26 mouse cellular contexts compared by ENCODE assay signal in genomic region chr4:95276231-95276630, GRCm38 (mm10).
DNase-seq lines count a peak whose midpoint lies in the region; ATAC-seq lines count a peak whose summit lies in the region.
"Had no signal": no experiment of that assay in that cellular context is flagged by ENCODE, and none has a peak within 500 bp of the region (broad histone marks: within the 10 kb centered on the region; RNA-seq: fewer than 3 reads in every experiment).

No protein-coding gene starts in this region.

- no peaks in the 10 kb centered on the region for H3K9me3 ChIP-seq in intestine, embryonic 14.5 days (ENCODE audit: control insufficient read depth, low read length)
- H3K9me3 ChIP-seq in intestine, embryonic 15.5 days = no peaks in the 10 kb centered on the region
- no peaks in the 10 kb centered on the region for H3K9me3 ChIP-seq in lung, embryonic 16.5 days (ENCODE audit: control insufficient read depth, low read length)
- H3K9me3 ChIP-seq: limb, embryonic 12.5 days; midbrain, embryonic 10.5 days; neural tube, embryonic 13.5 days had no signal

- H3K4me3 ChIP-seq in intestine, embryonic 14.5 days (ENCODE audit: low read depth, low read length) = no peak overlapping the region
- H3K4me3 ChIP-seq in intestine, embryonic 15.5 days (replicated peaks) = no peak overlapping the region
- no peak overlapping the region for H3K4me3 ChIP-seq in lung, embryonic 16.5 days (ENCODE audit: low read length)
- H3K4me3 ChIP-seq: limb, embryonic 12.5 days; midbrain, embryonic 10.5 days; myocyte; neural tube, embryonic 13.5 days had no signal

- no peaks in the 10 kb centered on the region for H3K36me3 ChIP-seq in intestine, embryonic 14.5 days (ENCODE audit: control insufficient read depth, insufficient read depth, low read length)
- no peaks in the 10 kb centered on the region for H3K36me3 ChIP-seq in intestine, embryonic 15.5 days
- no peaks in the 10 kb centered on the region for H3K36me3 ChIP-seq in lung, embryonic 16.5 days (ENCODE audit: control insufficient read depth, insufficient read depth, low read length)
- H3K36me3 ChIP-seq: limb, embryonic 12.5 days; midbrain, embryonic 10.5 days; neural tube, embryonic 13.5 days had no signal

- H3K27ac ChIP-seq in intestine, embryonic 14.5 days (ENCODE audit: low read depth) = no peak overlapping the region
- no peak overlapping the region for H3K27ac ChIP-seq in intestine, embryonic 15.5 days
- H3K27ac ChIP-seq in lung, embryonic 16.5 days (ENCODE audit: low read length) = no peak overlapping the region
- H3K27ac ChIP-seq: hindbrain, embryonic 14.5 days; limb, embryonic 12.5 days; midbrain, embryonic 10.5 days; neural tube, embryonic 13.5 days had no signal

- no peak overlapping the region for H3K4me2 ChIP-seq in intestine, embryonic 14.5 days (ENCODE audit: low read length)
- H3K4me2 ChIP-seq in intestine, embryonic 15.5 days (replicated peaks) = no peak overlapping the region
- H3K4me2 ChIP-seq in lung, embryonic 16.5 days (ENCODE audit: low read depth, low read length) = no peak overlapping the region
- H3K4me2 ChIP-seq: hindbrain, embryonic 14.5 days; limb, embryonic 12.5 days; liver, embryonic 11.5 days; neural tube, embryonic 13.5 days had no signal

- H3K4me1 ChIP-seq in intestine, embryonic 14.5 days (replicated peaks; ENCODE audit: control insufficient read depth, insufficient read depth, low read length) = peaks cover 15% of the 10 kb centered on the region
- H3K4me1 ChIP-seq in intestine, embryonic 15.5 days (replicated peaks) = peaks cover 12% of the 10 kb centered on the region
- peaks cover 17% of the 10 kb centered on the region for H3K4me1 ChIP-seq in lung, embryonic 16.5 days (replicated peaks; ENCODE audit: control insufficient read depth, insufficient read depth, low read length)

- ATAC-seq in intestine, embryonic 14.5 days (replicated peaks; ENCODE audit: low FRiP score, low TSS enrichment, low read depth) = no peak
- no peak for ATAC-seq in intestine, embryonic 15.5 days
- peak; percentile 49; the same call in 1 of the 2 replicates for ATAC-seq in lung, embryonic 16.5 days (ENCODE audit: low read depth)
- ATAC-seq: forebrain, postnatal 0 days; inflammation-experienced regulatory T-cells, adult 6 months; liver, postnatal 0 days; midbrain, embryonic 16.5 days had no signal

- 77% methylated on average over 3 of the region's 3 CpGs for WGBS in intestine, embryonic 14.5 days
- 60% methylated on average over 3 of the region's 3 CpGs for WGBS in intestine, embryonic 15.5 days
- WGBS in lung, embryonic 16.5 days = 56% methylated on average over 3 of the region's 3 CpGs

- H3K9ac ChIP-seq in intestine, embryonic 14.5 days (ENCODE audit: low read length) = no peak overlapping the region
- H3K9ac ChIP-seq in intestine, embryonic 15.5 days = no peak overlapping the region
- H3K9ac ChIP-seq in lung, embryonic 16.5 days (ENCODE audit: low read length) = no peak overlapping the region
- H3K9ac ChIP-seq: forebrain, postnatal 0 days; hindbrain, embryonic 14.5 days; limb, embryonic 12.5 days; liver, postnatal 0 days; neural tube, embryonic 13.5 days had no signal

- DNase-seq in intestine, embryonic 14.5 days (ENCODE audit: low spot score) = peak; percentile 20
- peak; percentile 17 to 53 for DNase-seq in kidney, postnatal 25 days
- no peak for DNase-seq in kidney, adult 11 months
- peak; percentile 33 to 61 for DNase-seq in lung, postnatal 4 days
- no peak for DNase-seq in testis, postnatal 10 days (ENCODE audit: low spot score)
- DNase-seq in embryo, embryonic 9.5 days (ENCODE audit: extremely low spot score) = no peak
- DNase-seq: cerebellum, adult 11 months; cerebellum, adult 9-11 months; forebrain, postnatal 0 days; gastrocnemius, postnatal 36 days; heart, postnatal 36 days; liver, postnatal 0 days; retina, postnatal 1 day; right cerebral cortex, postnatal 25 days; spleen, adult 18-20 months; thymus, postnatal 14 days had no signal

- H3K27me3 ChIP-seq in intestine, embryonic 14.5 days (replicated peaks; ENCODE audit: control insufficient read depth, insufficient read depth, low read length) = no peaks in the 10 kb centered on the region
- no peaks in the 10 kb centered on the region for H3K27me3 ChIP-seq in intestine, embryonic 15.5 days (replicated peaks)
- no peaks in the 10 kb centered on the region for H3K27me3 ChIP-seq in lung, embryonic 16.5 days (ENCODE audit: control insufficient read depth, insufficient read depth, low read depth, low read length)
- H3K27me3 ChIP-seq: limb, embryonic 12.5 days; neural tube, embryonic 13.5 days had no signal

Comparison
In these comparisons a context has a peak if more than half of its experiments do, and no peak if none do; other contexts are left out.
1. DNase-seq: peak in intestine, embryonic 14.5 days (single experiment), kidney, postnatal 25 days (2 of 2) and lung, postnatal 4 days (2 of 2); none in kidney, adult 11 months (single experiment), testis, postnatal 10 days (single experiment) and embryo, embryonic 9.5 days (single experiment).